Mouse (Mus musculus) kidney, adult 8-10 months (tissue): ENCODE data around the gene Itgae.
A peak's percentile ranks its signal among the peaks of the same experiment; 100 is the strongest.

Source experiments
- DNase-seq, 2 experiments: peaks; one replicate each; pipeline ENCODE4 v3.0.0; 2022

Itgae gene

GRCm38 (mm10) chr11:73094231-73094995 lies 4.0 kb downstream of the Itgae start:
- DNase-seq = no peak

GRCm38 (mm10) chr11:73098860-73099259 lies 8.5 kb downstream of the Itgae start:
- no peak for DNase-seq

DNA sequence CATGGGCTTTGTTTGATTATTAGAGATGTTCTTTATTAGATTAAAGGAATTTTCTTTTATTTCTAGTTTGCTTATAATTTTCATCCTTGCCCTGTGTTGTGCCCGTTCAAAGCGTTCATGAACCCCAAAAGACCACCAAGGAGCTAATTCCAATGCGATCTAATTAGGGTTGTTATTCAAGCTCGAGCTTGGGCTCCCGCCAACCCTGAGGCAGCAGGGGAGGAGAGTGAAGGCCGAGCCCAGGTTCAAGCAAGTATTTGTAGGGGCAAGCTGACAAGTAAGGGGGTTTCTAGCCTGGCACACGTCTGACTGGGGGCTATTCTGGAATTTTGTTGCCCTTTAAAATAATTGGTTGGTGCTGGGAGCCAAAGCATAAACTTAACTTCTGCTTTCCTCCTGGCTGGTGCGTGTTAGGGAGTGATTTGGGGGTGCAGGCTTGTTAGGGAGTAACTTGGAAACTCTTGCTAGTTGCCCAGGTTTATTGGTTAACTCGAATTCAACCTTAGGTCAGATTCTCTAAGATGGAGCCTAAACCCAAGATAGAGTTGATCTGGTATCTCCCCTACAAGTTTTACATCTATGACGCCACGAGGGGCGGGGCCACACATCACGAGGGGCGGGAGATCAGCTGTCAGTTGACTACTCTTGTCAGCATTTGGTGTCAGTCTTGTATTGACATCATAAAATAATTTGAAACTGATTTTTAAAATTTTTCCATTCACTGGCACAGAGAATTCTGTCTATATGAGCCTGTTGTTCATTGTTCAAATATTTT lies 9.8 kb downstream of the Itgae start:
- no peak for DNase-seq

DNA sequence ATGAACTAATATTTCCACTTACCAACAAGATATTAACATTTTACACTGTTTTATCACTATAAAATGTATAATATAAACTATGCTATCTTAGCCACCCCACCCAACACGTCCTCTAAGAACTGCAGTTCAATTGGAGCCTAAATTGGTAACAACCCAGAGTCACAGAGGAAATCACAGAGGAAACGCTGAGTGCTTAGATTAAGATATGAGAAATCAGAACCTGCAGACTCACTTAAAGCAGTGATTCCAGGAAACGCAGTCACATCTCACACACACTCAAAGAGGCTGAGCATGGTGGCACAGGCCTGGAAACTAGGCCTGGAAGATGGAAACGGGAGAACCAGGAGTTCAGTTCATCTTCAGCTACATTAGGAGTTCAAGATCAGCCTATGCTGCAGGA lies 10.9 kb downstream of the Itgae start:
- no peak for DNase-seq

DNA sequence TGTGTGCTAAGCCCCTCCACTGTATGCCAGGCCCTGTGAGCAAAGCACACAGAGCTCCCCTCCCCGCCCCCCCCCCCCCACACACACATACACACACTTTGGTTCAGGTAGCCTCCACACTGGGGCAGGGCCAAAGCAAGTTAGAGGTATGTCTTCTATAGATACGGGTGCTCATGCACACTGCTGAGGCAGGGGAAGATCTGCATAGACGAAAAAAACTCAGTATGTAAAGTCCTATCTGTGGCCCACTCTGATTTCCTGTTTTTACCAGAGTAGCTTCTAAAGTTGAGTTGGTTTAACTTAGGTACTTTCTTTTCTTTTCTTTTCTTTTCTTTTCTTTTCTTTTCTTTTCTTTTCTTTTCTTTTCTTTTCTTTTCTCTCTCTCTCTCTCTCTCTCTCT lies 14.9 kb downstream of the Itgae start:
- DNase-seq = no peak

GRCm38 (mm10) chr11:73107358-73107757 lies 17.0 kb downstream of the Itgae start:
- DNase-seq = peak; percentile 27 to 69

DNA sequence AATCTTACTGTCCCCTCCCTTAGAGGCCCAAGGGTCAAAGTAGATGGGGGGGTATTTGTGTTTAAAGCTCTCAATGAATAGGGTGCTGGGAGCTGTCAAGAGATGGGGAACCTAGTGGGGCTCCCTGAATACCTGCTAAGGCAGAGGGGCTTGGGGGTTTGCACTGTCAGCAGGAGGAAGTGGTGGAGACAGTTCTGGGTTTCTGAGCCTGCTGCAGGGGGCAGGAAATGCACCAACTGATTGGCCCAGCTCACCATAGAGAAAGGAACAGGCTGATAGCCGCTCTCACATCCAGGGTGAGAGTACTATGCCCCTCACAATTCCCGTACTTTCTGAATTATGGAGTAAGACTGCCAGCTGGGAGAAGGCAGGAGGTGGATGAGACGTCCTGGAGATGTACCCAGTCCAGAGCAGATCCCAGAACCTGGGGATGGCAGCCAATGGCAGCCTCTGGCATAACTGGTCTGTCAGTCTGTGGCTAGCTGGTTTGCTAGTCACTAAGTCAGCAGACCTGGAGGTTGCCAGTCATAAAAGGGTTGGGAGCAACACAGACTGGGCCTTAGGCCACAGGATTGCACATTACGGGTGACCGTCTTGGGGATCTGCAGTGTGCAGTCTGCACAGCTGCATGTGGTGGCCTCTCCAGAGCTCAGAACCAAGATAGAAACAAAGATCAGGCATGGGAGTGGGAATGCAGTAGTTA lies 18.0 kb downstream of the Itgae start:
- DNase-seq = no peak

- DNase-seq = peak in 1 of 2 experiments; percentile 23
Observed at GRCm38 (mm10) chr11:73108898-73109625, 18.7 kb downstream of the Itgae start.

DNA sequence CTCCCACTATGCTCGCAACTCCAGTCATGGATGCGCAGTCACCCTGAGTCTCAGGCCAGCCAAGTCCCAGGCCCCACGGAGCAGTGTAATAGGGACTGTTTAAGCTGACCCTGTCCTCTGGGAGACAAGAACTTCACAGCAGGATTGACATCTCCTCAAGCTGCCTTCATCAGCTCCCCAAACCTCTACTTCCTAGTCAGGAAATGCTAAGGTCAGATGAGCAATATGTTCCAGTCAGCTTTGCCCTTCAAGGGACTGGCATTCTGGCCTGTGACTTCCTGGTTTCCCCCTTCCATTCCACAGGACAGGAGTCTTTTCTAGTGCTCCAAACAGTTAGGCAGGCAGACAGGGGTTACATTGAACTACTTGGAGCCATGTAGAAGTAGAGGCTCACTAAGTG lies 19.6 kb downstream of the Itgae start:
- DNase-seq = no peak

GRCm38 (mm10) chr11:73111414-73111813 lies 21.0 kb downstream of the Itgae start:
- no peak for DNase-seq

GRCm38 (mm10) chr11:73126495-73126894 lies 36.1 kb downstream of the Itgae start:
- no peak for DNase-seq

DNA sequence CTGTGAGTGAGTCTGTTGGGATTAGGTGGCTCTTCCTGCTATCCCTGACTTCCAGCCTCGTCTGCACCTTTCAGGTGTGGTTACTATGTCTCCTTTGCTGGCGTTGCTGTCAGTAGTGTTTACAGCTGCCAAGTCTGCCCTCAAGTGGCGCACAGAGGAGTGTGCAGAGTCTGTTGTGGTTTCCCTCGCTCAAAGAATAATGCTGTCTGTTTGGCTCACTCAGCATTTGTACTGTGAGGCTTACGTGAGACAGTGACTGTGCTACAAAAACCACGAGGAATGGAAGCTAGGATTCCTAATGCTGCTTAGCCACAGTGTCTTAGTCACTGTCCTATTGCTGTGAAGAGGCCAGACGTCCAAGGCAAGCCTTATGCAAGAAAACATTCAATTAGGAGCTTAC lies 40.6 kb downstream of the Itgae start:
- peak; percentile 39 to 43 for DNase-seq

GRCm38 (mm10) chr11:73132999-73133398 lies 42.6 kb downstream of the Itgae start:
- no peak for DNase-seq

- DNase-seq = no peak
Observed at GRCm38 (mm10) chr11:73134222-73134621, 43.8 kb downstream of the Itgae start.

GRCm38 (mm10) chr11:73136587-73136986 lies 46.2 kb downstream of the Itgae start:
- no peak for DNase-seq

DNA sequence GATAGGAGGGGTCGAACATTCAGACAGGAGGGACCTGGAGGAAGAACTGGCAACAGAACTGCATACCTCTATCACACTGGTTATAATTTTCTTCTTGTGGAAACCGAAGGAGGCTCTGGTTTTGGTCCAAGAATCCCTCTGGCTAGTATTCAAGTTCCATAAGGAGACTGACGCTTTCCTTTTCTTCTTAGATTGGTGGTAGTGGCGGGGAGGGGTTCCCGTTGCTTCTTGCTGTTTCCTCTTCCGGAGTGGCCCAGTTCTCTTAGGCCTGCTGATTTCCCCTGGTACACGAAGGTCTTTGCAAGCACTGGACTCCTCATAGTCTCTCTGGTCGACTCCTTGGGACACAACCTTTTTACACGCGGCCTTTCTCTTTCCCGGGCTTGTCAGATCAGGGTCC lies 46.7 kb downstream of the Itgae start:
- DNase-seq = peak in 1 of 2 experiments; percentile 21

DNA sequence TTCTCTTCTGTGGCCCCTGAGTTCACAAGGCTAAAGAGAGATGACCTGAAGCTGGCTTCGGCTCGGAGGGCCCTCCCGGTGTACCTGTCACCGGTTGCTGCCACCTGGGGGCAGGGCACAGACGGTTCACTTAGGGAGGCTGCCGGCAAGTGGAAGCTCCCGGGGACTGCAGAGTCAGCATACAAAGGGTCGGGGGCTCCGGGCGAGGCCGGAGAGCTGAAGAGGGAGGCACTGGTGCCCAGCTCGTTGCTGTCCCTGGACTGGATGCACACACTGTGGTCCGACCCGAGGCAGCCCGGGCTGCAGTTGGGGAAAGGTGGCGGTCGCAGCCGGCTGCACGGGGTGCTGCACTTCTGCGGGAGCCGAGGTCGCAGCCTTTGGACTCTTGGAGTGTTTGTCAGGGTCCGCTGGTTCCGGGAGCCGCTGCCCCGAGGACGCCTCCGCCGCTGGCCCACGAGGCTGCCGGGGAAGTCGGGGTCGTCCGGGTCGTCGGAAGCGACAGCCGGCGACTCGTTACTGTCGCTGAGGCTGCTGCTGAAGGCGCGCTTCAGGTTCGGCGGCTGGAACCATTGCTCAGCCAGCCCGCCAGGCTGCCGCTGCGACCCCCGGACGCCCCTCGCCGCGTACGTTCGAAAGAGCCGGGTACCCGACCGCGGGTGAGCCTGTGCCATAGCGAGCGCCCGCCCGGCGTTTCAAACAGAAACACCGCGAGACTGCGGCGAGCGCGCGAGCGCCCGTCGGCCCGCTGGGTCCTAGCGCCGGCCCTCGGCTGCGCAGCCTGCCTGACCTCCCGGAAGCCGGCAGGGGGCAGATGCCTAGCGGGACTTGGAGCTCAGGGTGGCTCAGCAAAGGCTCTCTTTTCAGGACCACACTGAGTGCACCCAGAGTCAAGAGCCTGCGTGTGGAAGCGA lies 47.5 kb downstream of the Itgae start, which contains the start of gene Haspin:
Gene Haspin, minus strand, starts transcription at position 704 of the 911 bp plus-strand sequence.
- peak; percentile 88 to 92 for DNase-seq

DNA sequence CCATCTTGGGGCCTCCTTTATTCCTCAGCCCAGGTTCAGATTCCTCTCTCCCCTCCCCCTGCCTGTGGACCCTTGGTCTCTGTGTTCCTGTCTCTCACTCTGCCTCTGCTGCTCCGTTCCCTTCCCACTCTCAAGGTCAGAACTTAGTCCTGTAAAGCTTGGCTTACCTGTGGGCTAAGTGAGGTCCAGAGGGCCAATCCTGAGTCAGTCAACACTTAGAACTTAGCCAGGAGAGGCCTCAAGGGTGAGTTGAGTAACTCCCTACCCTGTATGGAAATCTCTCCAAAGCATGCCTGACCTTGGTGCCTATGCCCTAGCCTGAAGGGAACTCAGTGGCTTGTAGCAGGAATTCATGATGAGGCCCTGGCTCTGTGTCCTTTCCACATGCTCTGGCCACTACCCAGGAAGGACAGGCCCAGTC lies 53.9 kb downstream of the Itgae start:
- peak; percentile 42 to 83 for DNase-seq

- peak in 1 of 2 experiments; percentile 51 for DNase-seq
Observed at GRCm38 (mm10) chr11:73146026-73146974, 55.9 kb downstream of the Itgae start.

- DNase-seq = no peak
Observed at GRCm38 (mm10) chr11:73146975-73147365, 56.6 kb downstream of the Itgae start.
